19 mouse cellular contexts compared by ENCODE assay signal in genomic region chr3:77112969-77113368, GRCm38 (mm10).
DNase-seq lines count a peak whose midpoint lies in the region; ATAC-seq and TF ChIP-seq lines count a peak whose summit lies in the region.
"Had no signal": no experiment of that assay in that cellular context is flagged by ENCODE, and none has a peak within 500 bp of the region (broad histone marks: within the 10 kb centered on the region; RNA-seq: fewer than 3 reads in every experiment).

No protein-coding gene starts in this region.

- DNase-seq in embryonic facial prominence, embryonic 14.5 days (ENCODE audit: low spot score), result peak; percentile 56
- no peak for DNase-seq in embryonic facial prominence, embryonic 10.5 days (ENCODE audit: low spot score)
- peak; percentile 62 for DNase-seq in lung, embryonic 14.5 days
- no peak for DNase-seq in lung, postnatal 4 days
- DNase-seq in Muller cell, postnatal 12 days (ENCODE audit: inconsistent ontology term), result peak; percentile 4
- no peak for DNase-seq in layer of hippocampus, postnatal 10 days (ENCODE audit: low spot score in 2 of 2)
- DNase-seq: adrenal gland, postnatal 10 days; cerebellum, adult 11 months; cerebellum, adult 8-10 months; cerebellum, postnatal 14 days; embryo, embryonic 11 days; gastrocnemius, postnatal 36 days; heart, adult 11 months had no signal

- H3K36me3 ChIP-seq in embryonic facial prominence, embryonic 14.5 days (ENCODE audit: control insufficient read depth, insufficient read depth, low read length), result no peaks in the 10 kb centered on the region
- H3K36me3 ChIP-seq in embryonic facial prominence, embryonic 10.5 days (replicated peaks), result no peaks in the 10 kb centered on the region
- no peaks in the 10 kb centered on the region for H3K36me3 ChIP-seq in lung, embryonic 14.5 days (ENCODE audit: insufficient read depth)
- H3K36me3 ChIP-seq in hindbrain, embryonic 13.5 days, result no peaks in the 10 kb centered on the region
- H3K36me3 ChIP-seq: embryonic facial prominence, embryonic 12.5 days; heart, embryonic 13.5 days had no signal

- no peaks in the 10 kb centered on the region for H3K4me1 ChIP-seq in embryonic facial prominence, embryonic 14.5 days (ENCODE audit: control insufficient read depth, insufficient read depth, low read length)
- no peaks in the 10 kb centered on the region for H3K4me1 ChIP-seq in embryonic facial prominence, embryonic 10.5 days
- no peaks in the 10 kb centered on the region for H3K4me1 ChIP-seq in lung, embryonic 14.5 days (ENCODE audit: insufficient read depth)
- no peaks in the 10 kb centered on the region for H3K4me1 ChIP-seq in hindbrain, embryonic 13.5 days (replicated peaks)
- H3K4me1 ChIP-seq: embryonic facial prominence, embryonic 12.5 days; forebrain, embryonic 13.5 days; heart, embryonic 13.5 days had no signal

- no peak for ATAC-seq in embryonic facial prominence, embryonic 14.5 days (ENCODE audit: low read depth)
- ATAC-seq in lung, embryonic 14.5 days (ENCODE audit: insufficient read depth), result peak; percentile 31; the same call in 1 of the 2 replicates
- ATAC-seq in hindbrain, embryonic 13.5 days (ENCODE audit: low FRiP score), result no peak
- ATAC-seq: forebrain, embryonic 13.5 days; intestine, embryonic 16.5 days had no signal

- TF ChIP-seq CTCF in lung, embryonic 14.5 days (IDR thresholded peaks at IDR 0.05; ENCODE audit: low read depth), result no peak

- no peaks in the 10 kb centered on the region for H3K27me3 ChIP-seq in embryonic facial prominence, embryonic 14.5 days (replicated peaks; ENCODE audit: control insufficient read depth, insufficient read depth, low read length)
- no peaks in the 10 kb centered on the region for H3K27me3 ChIP-seq in embryonic facial prominence, embryonic 10.5 days (replicated peaks; ENCODE audit: low read depth, poor library complexity, severe bottlenecking)
- no peaks in the 10 kb centered on the region for H3K27me3 ChIP-seq in lung, embryonic 14.5 days (ENCODE audit: insufficient read depth, low read length)
- no peaks in the 10 kb centered on the region for H3K27me3 ChIP-seq in hindbrain, embryonic 13.5 days
- H3K27me3 ChIP-seq: embryonic facial prominence, embryonic 12.5 days; forebrain, embryonic 13.5 days; heart, embryonic 13.5 days had no signal

- no peaks in the 10 kb centered on the region for H3K9me3 ChIP-seq in embryonic facial prominence, embryonic 14.5 days (ENCODE audit: control insufficient read depth, low read length)
- H3K9me3 ChIP-seq in embryonic facial prominence, embryonic 10.5 days, result no peaks in the 10 kb centered on the region
- H3K9me3 ChIP-seq in lung, embryonic 14.5 days (ENCODE audit: low read depth, low read length), result no peaks in the 10 kb centered on the region
- H3K9me3 ChIP-seq in hindbrain, embryonic 13.5 days, result no peaks in the 10 kb centered on the region
- H3K9me3 ChIP-seq: embryonic facial prominence, embryonic 12.5 days; forebrain, embryonic 13.5 days; heart, embryonic 13.5 days had no signal

- H3K4me3 ChIP-seq in embryonic facial prominence, embryonic 14.5 days (ENCODE audit: low read depth, low read length), result no peak overlapping the region
- H3K4me3 ChIP-seq in embryonic facial prominence, embryonic 10.5 days, result no peak overlapping the region
- H3K4me3 ChIP-seq in lung, embryonic 14.5 days (ENCODE audit: low read depth, low read length), result no peak overlapping the region
- H3K4me3 ChIP-seq in hindbrain, embryonic 13.5 days, result no peak overlapping the region
- H3K4me3 ChIP-seq: embryonic facial prominence, embryonic 12.5 days; forebrain, embryonic 13.5 days; heart, embryonic 13.5 days had no signal

- H3K9ac ChIP-seq in embryonic facial prominence, embryonic 14.5 days (ENCODE audit: low read depth, low read length), result no peak overlapping the region
- H3K9ac ChIP-seq in lung, embryonic 14.5 days, result no peak overlapping the region
- no peak overlapping the region for H3K9ac ChIP-seq in hindbrain, embryonic 13.5 days
- H3K9ac ChIP-seq: embryonic facial prominence, embryonic 12.5 days; forebrain, embryonic 13.5 days; heart, embryonic 13.5 days; hindbrain, embryonic 14.5 days had no signal

- no peak overlapping the region for H3K4me2 ChIP-seq in embryonic facial prominence, embryonic 14.5 days (ENCODE audit: low read depth, low read length)
- no peak overlapping the region for H3K4me2 ChIP-seq in lung, embryonic 14.5 days
- no peak overlapping the region for H3K4me2 ChIP-seq in hindbrain, embryonic 13.5 days
- H3K4me2 ChIP-seq: embryonic facial prominence, embryonic 12.5 days; forebrain, embryonic 13.5 days; heart, embryonic 13.5 days; hindbrain, embryonic 14.5 days had no signal

- no peak overlapping the region for H3K27ac ChIP-seq in embryonic facial prominence, embryonic 14.5 days (replicated peaks; ENCODE audit: low read depth, low read length)
- no peak overlapping the region for H3K27ac ChIP-seq in embryonic facial prominence, embryonic 10.5 days (replicated peaks)
- H3K27ac ChIP-seq in lung, embryonic 14.5 days (ENCODE audit: low read depth), result no peak overlapping the region
- no peak overlapping the region for H3K27ac ChIP-seq in hindbrain, embryonic 13.5 days
- H3K27ac ChIP-seq: embryonic facial prominence, embryonic 12.5 days; forebrain, embryonic 13.5 days; heart, embryonic 13.5 days; hindbrain, embryonic 14.5 days had no signal

- 46% methylated on average over 2 of the region's 2 CpGs for WGBS in embryonic facial prominence, embryonic 14.5 days
- WGBS in embryonic facial prominence, embryonic 10.5 days, result 77% methylated on average over 2 of the region's 2 CpGs
- WGBS in lung, embryonic 14.5 days, result 21% methylated on average over 2 of the region's 2 CpGs
- WGBS in hindbrain, embryonic 13.5 days, result 71% methylated on average over 2 of the region's 2 CpGs

Comparison
In these comparisons a context has a peak if more than half of its experiments do, and no peak if none do; other contexts are left out.
1. DNase-seq: peak in embryonic facial prominence, embryonic 14.5 days (single experiment), lung, embryonic 14.5 days (single experiment) and Muller cell, postnatal 12 days (single experiment); none in embryonic facial prominence, embryonic 10.5 days (single experiment), lung, postnatal 4 days (0 of 2) and layer of hippocampus, postnatal 10 days (0 of 2).